Mouse (Mus musculus) stomach, embryonic 15.5 days (tissue): ENCODE results near the gene Odr4. TPM values are rescaled to one million over a fixed set of nuclear protein-coding genes. Genes with fewer than 3 reads are reported as not detected.

Experiments
- polyA plus RNA-seq: library from polyadenylated mRNA; unstranded; fragments of >200 nt; fragmentation: Nextera tagmentation; extraction: Ambion mirVana; gene quantifications from 2 replicates; pipeline ENCODE4 v1.2.1, GENCODE M21; 2015

The Odr4 gene
- polyA plus RNA-seq, 1 experiment from 2014 or later = 46.6 TPM

Other genes with a start within 250 kb of the Odr4 start
- gene Pdc, start 73.7 kb downstream of the Odr4 start, polyA plus RNA-seq = not detected in 2 replicates
- gene Tpr, start 242 bp downstream of the Odr4 start, polyA plus RNA-seq = 161 and 166 TPM in 2 replicates
- gene Prg4, start 73.1 kb upstream of the Odr4 start, polyA plus RNA-seq = 0.30 and 0.39 TPM in 2 replicates